Mouse (Mus musculus): ENCODE measurements at regions not wholly inside any gene's neighbourhood (a gene's known extent, or its start where the extent isn't known, plus 50 kb on each side); places are given as distances from the start of the nearest gene placed in this dataset.
A peak's percentile ranks its signal among the peaks of the same experiment; 100 is the strongest.

GRCm38 (mm10) chr15:62962681-62963080 is 882.3 kb downstream of the Gsdmc2 start:
- DNase-seq = no peak

GRCm38 (mm10) chr15:62960623-62961022 is 884.4 kb downstream of the Gsdmc2 start:
- no peak for DNase-seq

GRCm38 (mm10) chr15:62958506-62959330 is 886.3 kb downstream of the Gsdmc2 start:
- no peak for DNase-seq

- DNase-seq = no peak
Measured at GRCm38 (mm10) chr15:62954889-62955288, 890.1 kb downstream of the Gsdmc2 start.

- no peak for DNase-seq
Measured at GRCm38 (mm10) chr15:62954322-62954820, 890.6 kb downstream of the Gsdmc2 start.

GRCm38 (mm10) chr15:62953215-62953941 is 891.6 kb downstream of the Gsdmc2 start:
- no peak for DNase-seq

GRCm38 (mm10) chr15:62952487-62953214 is 892.3 kb downstream of the Gsdmc2 start:
- DNase-seq = no peak

- DNase-seq = no peak
Measured at GRCm38 (mm10) chr15:62939416-62939815, 905.6 kb downstream of the Gsdmc2 start.

- no peak for DNase-seq
Measured at GRCm38 (mm10) chr15:62937756-62938155, 907.2 kb downstream of the Gsdmc2 start.

- peak; percentile 6 for DNase-seq
Measured at GRCm38 (mm10) chr15:62934522-62935189, 910.3 kb downstream of the Gsdmc2 start.

- DNase-seq = no peak
Measured at GRCm38 (mm10) chr15:62920520-62920919, 924.5 kb downstream of the Gsdmc2 start.

GRCm38 (mm10) chr15:62919264-62919663 is 925.7 kb downstream of the Gsdmc2 start:
- no peak for DNase-seq

GRCm38 (mm10) chr15:62908379-62908778 is 936.6 kb downstream of the Gsdmc2 start:
- DNase-seq = no peak

GRCm38 (mm10) chr15:62907181-62907580 is 937.8 kb downstream of the Gsdmc2 start:
- DNase-seq = peak; percentile 52

- DNase-seq = peak; percentile 99
Measured at GRCm38 (mm10) chr15:62903047-62903822, 941.7 kb downstream of the Gsdmc2 start.

GRCm38 (mm10) chr15:62901955-62902354 is 943.0 kb downstream of the Gsdmc2 start:
- no peak for DNase-seq

- DNase-seq = no peak
Measured at GRCm38 (mm10) chr15:62889798-62890197, 955.2 kb downstream of the Gsdmc2 start.

- no peak for DNase-seq
Measured at GRCm38 (mm10) chr15:62885331-62885730, 959.6 kb downstream of the Gsdmc2 start.

GRCm38 (mm10) chr15:62871082-62871766 is 973.8 kb downstream of the Gsdmc2 start:
- no peak for DNase-seq

GRCm38 (mm10) chr15:62862574-62862973 is 982.4 kb downstream of the Gsdmc2 start:
- DNase-seq = no peak

GRCm38 (mm10) chr15:62861422-62861821 is 983.6 kb downstream of the Gsdmc2 start:
- no peak for DNase-seq
